In the genomic region with DNA sequence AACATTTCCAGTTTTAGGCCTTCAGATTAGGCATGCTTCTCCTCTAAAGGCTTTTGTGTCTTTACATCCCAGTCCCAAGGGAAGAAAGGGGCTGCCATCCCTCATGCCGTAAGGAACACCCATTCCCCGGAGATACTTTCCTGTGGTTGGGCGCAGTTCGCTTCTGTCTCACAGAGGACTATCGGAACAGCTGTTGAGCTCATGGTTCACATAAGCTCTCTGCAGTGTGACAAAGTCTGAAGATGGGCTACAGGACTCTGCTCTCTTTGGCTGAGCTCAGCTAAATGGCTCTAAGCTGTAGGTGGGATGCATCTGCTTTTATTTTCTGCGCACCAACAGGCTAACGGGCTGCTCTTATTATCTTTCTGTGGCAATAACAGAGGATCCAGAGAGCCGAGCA, we compare ENCODE assay signal across 19 mouse cellular contexts.
"Had no signal": no experiment of that assay in that cellular context is flagged by ENCODE, and none has a peak within 500 bp of the region (broad histone marks: within the 10 kb centered on the region; RNA-seq: fewer than 3 reads in every experiment).

No protein-coding gene starts in this region.

- H3K27me3 ChIP-seq: kidney, embryonic 15.5 days; limb, embryonic 12.5 days; limb, embryonic 15.5 days; midbrain, embryonic 12.5 days; midbrain, embryonic 15.5 days; neural tube, embryonic 13.5 days had no signal

- DNase-seq: kidney, adult 8-10 months; kidney, postnatal 10 days; kidney, postnatal 36 days; liver, postnatal 0 days; lung, embryonic 14.5 days; right cerebral cortex, postnatal 4 days; thymus, adult 2 months; thymus, postnatal 14 days; thymus, postnatal 4 days had no signal

- ATAC-seq: liver, postnatal 0 days; lung, postnatal 0 days; midbrain, embryonic 15.5 days had no signal

- H3K4me3 ChIP-seq: kidney, embryonic 15.5 days; limb, embryonic 12.5 days; limb, embryonic 15.5 days; midbrain, embryonic 12.5 days; midbrain, embryonic 15.5 days; neural tube, embryonic 13.5 days had no signal

- H3K4me1 ChIP-seq: kidney, embryonic 15.5 days; limb, embryonic 12.5 days; limb, embryonic 15.5 days; midbrain, embryonic 12.5 days; midbrain, embryonic 15.5 days; neural tube, embryonic 13.5 days had no signal

- H3K27ac ChIP-seq: kidney, embryonic 15.5 days; limb, embryonic 12.5 days; limb, embryonic 15.5 days; liver, embryonic 14.5 days; macrophage; midbrain, embryonic 12.5 days; midbrain, embryonic 15.5 days; neural tube, embryonic 13.5 days; stomach, postnatal 0 days had no signal
